ENCODE assay signal across 22 mouse cellular contexts in genomic region chr4:53830016-53830415, GRCm38 (mm10). TPM values are rescaled to one million over a fixed set of nuclear protein-coding genes. Genes with fewer than 3 reads are reported as not detected.
DNase-seq lines count a peak whose midpoint lies in the region; ATAC-seq and TF ChIP-seq lines count a peak whose summit lies in the region.
"Had no signal": no experiment of that assay in that cellular context is flagged by ENCODE, and none has a peak within 500 bp of the region (broad histone marks: within the 10 kb centered on the region; RNA-seq: fewer than 3 reads in every experiment).

No protein-coding gene starts in this region.

- DNase-seq in layer of hippocampus, adult 11-12 months (ENCODE audit: low spot score) = peak; percentile 34
- DNase-seq in layer of hippocampus, adult 9-10 months (ENCODE audit: low spot score) = no peak
- no peak for DNase-seq in liver, adult 2 months (ENCODE audit: extremely low read depth, low read depth, low spot score)
- DNase-seq in liver, postnatal 0 days = no peak
- peak; percentile 47 for DNase-seq in layer of hippocampus, adult 9-11 months
- no peak for DNase-seq in adrenal gland, postnatal 10 days
- DNase-seq: adrenal gland, postnatal 36 days; cerebellum, adult 11 months; cerebellum, adult 8-10 months; cerebellum, postnatal 14 days; embryo, embryonic 11 days; gastrocnemius, postnatal 14 days; heart, postnatal 14 days had no signal

- H3K9me3 ChIP-seq in liver, postnatal 0 days (ENCODE audit: low read length) = no peaks in the 10 kb centered on the region
- H3K9me3 ChIP-seq: embryonic facial prominence, embryonic 15.5 days; forebrain, embryonic 10.5 days; hindbrain, embryonic 13.5 days had no signal

- TF ChIP-seq EP300 in liver, postnatal 0 days (IDR thresholded peaks at IDR 0.05; ENCODE audit: low read depth) = no peak

- H3K36me3 ChIP-seq in liver, adult 2 months (ENCODE audit: control insufficient read depth, insufficient read depth, low read length) = no peaks in the 10 kb centered on the region
- H3K36me3 ChIP-seq in liver, postnatal 0 days (replicated peaks; ENCODE audit: insufficient read depth, low read length) = no peaks in the 10 kb centered on the region
- H3K36me3 ChIP-seq: embryonic facial prominence, embryonic 15.5 days; hindbrain, embryonic 13.5 days had no signal

- H3K4me1 ChIP-seq in liver, adult 2 months (ENCODE audit: control insufficient read depth, insufficient read depth, low read length) = peaks cover 13% of the 10 kb centered on the region
- peaks cover 18% of the 10 kb centered on the region for H3K4me1 ChIP-seq in liver, postnatal 0 days (ENCODE audit: insufficient read depth)

- no peak for TF ChIP-seq POLR2A in liver, adult 2 months (IDR thresholded peaks at IDR 0.05; ENCODE audit: extremely low read depth, insufficient read depth, low read length)

- no peaks in the 10 kb centered on the region for H3K27me3 ChIP-seq in liver, adult 2 months (ENCODE audit: control insufficient read depth, insufficient read depth, low read length)
- H3K27me3 ChIP-seq in liver, postnatal 0 days (ENCODE audit: insufficient read depth, low read length) = no peaks in the 10 kb centered on the region
- H3K27me3 ChIP-seq: embryonic facial prominence, embryonic 15.5 days; hindbrain, embryonic 13.5 days had no signal

- H3K79me2 ChIP-seq in liver, adult 2 months (ENCODE audit: control insufficient read depth, insufficient read depth, low read length) = peaks cover 24% of the 10 kb centered on the region; the same call in 1 of the 2 replicates

- no peak overlapping the region for H3K4me3 ChIP-seq in liver, adult 2 months (ENCODE audit: insufficient read depth, low read depth, low read length)
- no peak overlapping the region for H3K4me3 ChIP-seq in liver, postnatal 0 days (ENCODE audit: low read depth, low read length)
- H3K4me3 ChIP-seq: embryonic facial prominence, embryonic 15.5 days; erythroblast, embryonic 14.5 days; forebrain, embryonic 10.5 days; hindbrain, embryonic 13.5 days had no signal

- H3K27ac ChIP-seq in liver, adult 2 months (replicated peaks; ENCODE audit: insufficient read depth, low read depth, low read length) = peak overlapping the region; percentile 34; the same call in 1 of the 2 replicates
- H3K27ac ChIP-seq in liver, postnatal 0 days (ENCODE audit: low read depth) = no peak overlapping the region
- H3K27ac ChIP-seq: embryonic facial prominence, embryonic 15.5 days; forebrain, embryonic 10.5 days; hindbrain, embryonic 13.5 days; hindbrain, postnatal 0 days had no signal

- no peak overlapping the region for H3K4me2 ChIP-seq in liver, postnatal 0 days (ENCODE audit: low read depth, low read length)
- H3K4me2 ChIP-seq: embryonic facial prominence, embryonic 15.5 days; hindbrain, embryonic 13.5 days had no signal

- ATAC-seq in liver, postnatal 0 days = no peak
- ATAC-seq: forebrain, embryonic 14.5 days; hindbrain, postnatal 0 days had no signal

- WGBS in liver, adult 2 months = 73% methylated on average over 4 of the region's 4 CpGs
- WGBS in liver, postnatal 0 days (ENCODE audit: insufficient replicate concordance) = 77% methylated on average over 4 of the region's 4 CpGs

- H3K9ac ChIP-seq in liver, adult 2 months (ENCODE audit: low read depth, low read length) = no peak overlapping the region
- no peak overlapping the region for H3K9ac ChIP-seq in liver, postnatal 0 days (replicated peaks)
- H3K9ac ChIP-seq: embryonic facial prominence, embryonic 15.5 days; hindbrain, embryonic 13.5 days had no signal

- TF ChIP-seq CTCF in liver, adult 2 months (IDR thresholded peaks at IDR 0.05; ENCODE audit: low read depth, low read length) = no peak
- TF ChIP-seq CTCF in liver, postnatal 0 days (IDR thresholded peaks at IDR 0.05; ENCODE audit: low read depth) = no peak

RNA-seq across cellular contexts. Expression of gene Tmem38b, which starts 4.2 kb away (rescaled TPM):
- total RNA-seq in liver, adult 2 months (2014; rRNA removed) = 29.5 and 33.2 TPM in 2 replicates
- polyA plus RNA-seq in liver, adult 2 months (2012; rRNA removed) = 37.3 and 44.7 TPM in 2 replicates
- 15.2 and 17.0 TPM in 2 replicates for polyA plus RNA-seq in liver, postnatal 0 days (2015; fragmentation: Nextera tagmentation; extraction: Ambion mirVana)
- total RNA-seq in adrenal gland, postnatal 10 days (2021) = 10 to 100 TPM; 33.0 to 34.8 TPM

RNA-seq across cellular contexts. Expression of gene Tal2, which starts 50.5 kb away (rescaled TPM):
- under 0.01 TPM in 1 of 2 replicates, not detected in the other for total RNA-seq in liver, adult 2 months (2014; rRNA removed)
- polyA plus RNA-seq in liver, adult 2 months (2012; rRNA removed) = not detected in 2 replicates
- polyA plus RNA-seq in liver, postnatal 0 days (2015; fragmentation: Nextera tagmentation; extraction: Ambion mirVana) = 0.05 TPM in 1 of 2 replicates, not detected in the other
- under 1 TPM; 0.21 to 0.30 TPM for total RNA-seq in adrenal gland, postnatal 10 days (2021)
- total RNA-seq: adrenal gland, adult 2 months; adrenal gland, postnatal 36 days; common myeloid progenitor, adult 5-6 weeks; granulocyte monocyte progenitor cell, adult 5-6 weeks had no signal
- polyA plus RNA-seq: adrenal gland, adult 2 months; erythroblast, embryonic 14.5 days had no signal

Comparison
In these comparisons a context has a peak if more than half of its experiments do, and no peak if none do; other contexts are left out.
1. DNase-seq: peak in layer of hippocampus, adult 11-12 months (single experiment) and layer of hippocampus, adult 9-11 months (single experiment); none in layer of hippocampus, adult 9-10 months (single experiment), liver, adult 2 months (single experiment), liver, postnatal 0 days (single experiment) and adrenal gland, postnatal 10 days (single experiment).